In genomic region chr17:4995561-4996051, GRCm38 (mm10) we compare ENCODE assay signal across 8 mouse cellular contexts. TPM values are rescaled to one million over a fixed set of nuclear protein-coding genes. Genes with fewer than 3 reads are reported as not detected.
A peak's percentile ranks its signal among the peaks of the same experiment; 100 is the strongest.
DNase-seq lines count a peak whose midpoint lies in the region; ATAC-seq and TF ChIP-seq lines count a peak whose summit lies in the region.

No protein-coding gene starts in this region.

- no peak for TF ChIP-seq CTCF in bone marrow, adult 2 months (IDR thresholded peaks at IDR 0.05; ENCODE audit: control insufficient read depth, insufficient read depth, low read length)

- DNase-seq in CD4-positive, CD25-positive, alpha-beta regulatory T cell, adult 2 months (ENCODE audit: low read depth, low spot score): peak; percentile 84
- DNase-seq in forebrain, embryonic 10.5 days (ENCODE audit: extremely low spot score, low spot score): peak; percentile 79
- peak; percentile 86 for DNase-seq in kidney, postnatal 10 days
- DNase-seq in thymus, adult 18-20 months: peak; percentile 70 to 78

- WGBS in bone marrow, adult 2 months: under 1% methylated on average over 40 of the region's 56 CpGs
- 1% methylated on average over 53 of the region's 56 CpGs for WGBS in forebrain, embryonic 10.5 days
- WGBS in heart, embryonic 14.5 days: under 1% methylated on average over 37 of the region's 56 CpGs
- WGBS in liver, embryonic 16.5 days (ENCODE audit: insufficient replicate concordance): under 1% methylated on average over 38 of the region's 56 CpGs
- WGBS in neural tube, embryonic 15.5 days: under 1% methylated on average over 29 of the region's 56 CpGs

- peak overlapping the region; percentile 93 for H3K4me3 ChIP-seq in bone marrow, adult 2 months (replicated peaks; ENCODE audit: control insufficient read depth, low read depth, low read length)
- peak overlapping the region; percentile 96 for H3K4me3 ChIP-seq in forebrain, embryonic 10.5 days
- peak overlapping the region; percentile 91 to 97 for H3K4me3 ChIP-seq in heart, embryonic 14.5 days (ENCODE audit: control insufficient read depth in 1 of 2, insufficient read depth in 1 of 2, low read depth in 1 of 2, low read length in 2 of 2)
- peak overlapping the region; percentile 92 for H3K4me3 ChIP-seq in liver, embryonic 16.5 days (ENCODE audit: low read depth, low read length)
- peak overlapping the region; percentile 82 for H3K4me3 ChIP-seq in neural tube, embryonic 15.5 days (replicated peaks)

- H3K27me3 ChIP-seq in forebrain, embryonic 10.5 days (ENCODE audit: poor library complexity, severe bottlenecking): no peaks in the 10 kb centered on the region; the same call in 1 of the 2 replicates
- H3K27me3 ChIP-seq in heart, embryonic 14.5 days (ENCODE audit: control insufficient read depth, insufficient read depth, low read length): no peaks in the 10 kb centered on the region
- no peaks in the 10 kb centered on the region for H3K27me3 ChIP-seq in liver, embryonic 16.5 days (ENCODE audit: control insufficient read depth, insufficient read depth, low read depth, low read length)
- H3K27me3 ChIP-seq in neural tube, embryonic 15.5 days (replicated peaks): no peaks in the 10 kb centered on the region

- H3K27ac ChIP-seq in bone marrow, adult 2 months (ENCODE audit: control insufficient read depth, insufficient read depth, low read depth, low read length, poor library complexity): peak overlapping the region; percentile 99
- peak overlapping the region; percentile 100 for H3K27ac ChIP-seq in forebrain, embryonic 10.5 days
- H3K27ac ChIP-seq in heart, embryonic 14.5 days (replicated peaks in 1 of 2; ENCODE audit: control insufficient read depth in 1 of 2, insufficient read depth in 1 of 2, low read depth in 2 of 2, low read length in 2 of 2): peak overlapping the region; percentile 100
- peak overlapping the region; percentile 96 for H3K27ac ChIP-seq in liver, embryonic 16.5 days (ENCODE audit: low read length)
- peak overlapping the region; percentile 100 for H3K27ac ChIP-seq in neural tube, embryonic 15.5 days (replicated peaks)

- H3K9ac ChIP-seq in heart, embryonic 14.5 days (ENCODE audit: low read length): peak overlapping the region; percentile 99
- peak overlapping the region; percentile 97 for H3K9ac ChIP-seq in liver, embryonic 16.5 days (ENCODE audit: low read depth, low read length)
- peak overlapping the region; percentile 98 for H3K9ac ChIP-seq in neural tube, embryonic 15.5 days (replicated peaks)

- H3K4me2 ChIP-seq in heart, embryonic 14.5 days (ENCODE audit: low read length): peak overlapping the region; percentile 63
- peak overlapping the region; percentile 73 for H3K4me2 ChIP-seq in liver, embryonic 16.5 days (ENCODE audit: low read depth, low read length)
- peak overlapping the region; percentile 74 for H3K4me2 ChIP-seq in neural tube, embryonic 15.5 days

- H3K4me1 ChIP-seq in bone marrow, adult 2 months (ENCODE audit: control insufficient read depth, insufficient read depth, low read length): no peaks in the 10 kb centered on the region; the same call in 1 of the 2 replicates
- peaks cover 62% of the 10 kb centered on the region for H3K4me1 ChIP-seq in forebrain, embryonic 10.5 days
- peaks cover 0 to 25% of the 10 kb centered on the region in 2 experiments; a peak in 2 of 4 replicates for H3K4me1 ChIP-seq in heart, embryonic 14.5 days (ENCODE audit: control insufficient read depth in 2 of 2, insufficient read depth in 2 of 2, low read length in 2 of 2)
- peaks cover 6% of the 10 kb centered on the region for H3K4me1 ChIP-seq in liver, embryonic 16.5 days (ENCODE audit: control insufficient read depth, low read depth, low read length)
- H3K4me1 ChIP-seq in neural tube, embryonic 15.5 days: peaks cover 29% of the 10 kb centered on the region

- no peaks in the 10 kb centered on the region for H3K36me3 ChIP-seq in forebrain, embryonic 10.5 days (replicated peaks)
- H3K36me3 ChIP-seq in heart, embryonic 14.5 days (ENCODE audit: control insufficient read depth, insufficient read depth, low read length): no peaks in the 10 kb centered on the region
- no peaks in the 10 kb centered on the region for H3K36me3 ChIP-seq in liver, embryonic 16.5 days (ENCODE audit: control insufficient read depth, insufficient read depth)
- no peaks in the 10 kb centered on the region for H3K36me3 ChIP-seq in neural tube, embryonic 15.5 days

- no peaks in the 10 kb centered on the region for H3K9me3 ChIP-seq in forebrain, embryonic 10.5 days
- H3K9me3 ChIP-seq in heart, embryonic 14.5 days (ENCODE audit: control insufficient read depth, low read length): no peaks in the 10 kb centered on the region
- H3K9me3 ChIP-seq in liver, embryonic 16.5 days (replicated peaks; ENCODE audit: control insufficient read depth, low read length): no peaks in the 10 kb centered on the region
- no peaks in the 10 kb centered on the region for H3K9me3 ChIP-seq in neural tube, embryonic 15.5 days (replicated peaks)

- ATAC-seq in heart, embryonic 14.5 days (ENCODE audit: insufficient number of reproducible peaks, insufficient read depth, low FRiP score, low read depth): peak; percentile 45
- ATAC-seq in liver, embryonic 16.5 days (ENCODE audit: low read depth): peak; percentile 56
- ATAC-seq in neural tube, embryonic 15.5 days (ENCODE audit: low FRiP score): peak; percentile 48

- peak; percentile 74; the same call in 1 of the 2 replicates for TF ChIP-seq POLR2A in bone marrow, adult 2 months (IDR thresholded peaks at IDR 0.05; ENCODE audit: borderline replicate concordance, control insufficient read depth, low read depth, low read length)

RNA-seq across cellular contexts. Expression of gene Arid1b, which starts 1.5 kb away (rescaled TPM):
- 8.9 and 12.5 TPM in 2 replicates for polyA plus RNA-seq in bone marrow, adult 2 months (2011; ENCODE audit: insufficient read depth, insufficient read length, low replicate concordance, missing spikeins)
- 9.1 and 9.6 TPM in 2 replicates for polyA plus RNA-seq in forebrain, embryonic 10.5 days (2016; fragmentation: Nextera tagmentation; extraction: Ambion mirVana)
- polyA plus RNA-seq in heart, embryonic 14.5 days (2014; fragmentation: Nextera tagmentation; extraction: Ambion mirVana): 8.7 and 9.1 TPM in 2 replicates
- 3.2 TPM in 2 replicates for polyA plus RNA-seq in liver, embryonic 16.5 days (2015; fragmentation: Nextera tagmentation; extraction: Ambion mirVana)
- polyA plus RNA-seq in neural tube, embryonic 15.5 days (2015; fragmentation: Nextera tagmentation; extraction: Ambion mirVana): 12.5 and 13.5 TPM in 2 replicates

Comparison
In these comparisons a context has a peak if more than half of its experiments do, and no peak if none do; other contexts are left out.
1. Peak in every context shown above with its lines: DNase-seq, ATAC-seq, H3K4me3 ChIP-seq and H3K27ac ChIP-seq.